Mouse (Mus musculus) erythroblast, embryonic 14.5 days (primary cell): ENCODE measurements around the gene Rftn1.

ENCODE experiments used
- GATA1 ChIP-seq: IDR thresholded peaks from 2 replicates; pipeline ENCODE4 v1.6.1; 2012; ENCODE audit warnings: low read length, inconsistent platforms, mixed read lengths
- TAL1 ChIP-seq: IDR thresholded peaks from 3 replicates; pipeline ENCODE4 v1.6.1; 2012; ENCODE audit warnings: low read length, inconsistent platforms, mixed read lengths

DNA sequence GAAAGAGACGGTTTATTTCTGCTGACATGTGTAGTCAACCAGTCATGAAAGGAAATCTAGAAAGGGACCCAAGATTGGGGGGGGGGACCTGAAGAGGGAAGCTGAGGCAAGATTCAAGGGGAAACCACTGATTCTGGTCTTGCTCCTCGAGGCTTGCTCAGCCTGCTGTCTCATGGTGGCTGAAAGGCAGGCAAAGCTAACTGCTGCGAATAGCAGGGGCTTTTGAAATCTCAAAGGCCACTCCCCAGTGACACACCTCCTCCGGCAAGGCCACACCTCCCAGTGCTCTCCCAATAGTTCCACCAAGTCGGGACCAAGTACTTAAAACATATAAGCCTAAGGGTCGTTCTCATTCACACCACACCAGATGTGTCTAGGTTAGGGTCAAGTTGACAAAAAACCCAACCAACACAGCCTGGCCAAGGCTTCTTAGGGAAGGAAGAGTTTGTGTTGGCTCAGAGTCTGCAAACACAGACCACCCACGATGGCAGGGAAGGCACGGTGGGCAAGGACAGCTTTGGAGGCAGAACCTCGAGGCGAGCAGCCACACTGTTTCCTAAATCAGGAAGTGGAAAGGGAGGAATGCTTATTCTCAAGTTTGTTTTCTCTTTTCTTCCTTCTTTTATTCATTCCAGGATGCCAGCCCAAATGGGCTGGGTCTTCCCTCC lies 5.7 kb upstream of the Rftn1 start:
- TF ChIP-seq GATA1 (no peak), TAL1 (no peak)
